Mouse (Mus musculus): ENCODE data around the gene Sgms1. TPM values are rescaled to one million over a fixed set of nuclear protein-coding genes. Genes with fewer than 3 reads are reported as not detected.
"Not testable (repeated sequence)": the region's sequence is repeated elsewhere in the genome, so short reads cannot be mapped to it uniquely, and the experiment has no call there.

Gene Sgms1
- total RNA-seq, 2 experiments from 2014 or later = 45.3 to 46.0 TPM

- DNase-seq (ENCODE audit: low spot score in 2 of 2) = no peak
Measured at GRCm38 (mm10) chr19:32328089-32328828, 61.3 kb downstream of the Sgms1 start.

- no peak for DNase-seq (ENCODE audit: low spot score in 2 of 2)
Measured at GRCm38 (mm10) chr19:32326621-32327021, 62.9 kb downstream of the Sgms1 start.

- DNase-seq (ENCODE audit: low spot score in 2 of 2) = no peak
Measured at GRCm38 (mm10) chr19:32326156-32326555, 63.4 kb downstream of the Sgms1 start.

- no peak for DNase-seq (ENCODE audit: low spot score in 2 of 2)
Measured at GRCm38 (mm10) chr19:32325100-32325768, 64.3 kb downstream of the Sgms1 start.

- no peak for DNase-seq (ENCODE audit: low spot score in 2 of 2)
Measured at GRCm38 (mm10) chr19:32324550-32324949, 65.0 kb downstream of the Sgms1 start.

GRCm38 (mm10) chr19:32323070-32323469, 66.4 kb downstream of the Sgms1 start:
- no peak for DNase-seq (ENCODE audit: low spot score in 2 of 2)

GRCm38 (mm10) chr19:32322429-32323035, 67.0 kb downstream of the Sgms1 start:
- peak; percentile 35 to 39 for DNase-seq (ENCODE audit: low spot score in 2 of 2)

GRCm38 (mm10) chr19:32320366-32320666, 69.2 kb downstream of the Sgms1 start:
- DNase-seq (ENCODE audit: low spot score in 2 of 2) = peak in 1 of 2 experiments; percentile 39

GRCm38 (mm10) chr19:32319531-32320365, 69.8 kb downstream of the Sgms1 start:
- DNase-seq (ENCODE audit: low spot score in 2 of 2) = no peak

GRCm38 (mm10) chr19:32319057-32319456, 70.5 kb downstream of the Sgms1 start:
- DNase-seq (ENCODE audit: low spot score in 2 of 2) = no peak

GRCm38 (mm10) chr19:32317347-32317746, 72.2 kb downstream of the Sgms1 start:
- not testable (repeated sequence) for DNase-seq (ENCODE audit: low spot score in 2 of 2)

- DNase-seq (ENCODE audit: low spot score in 2 of 2) = no peak
Measured at GRCm38 (mm10) chr19:32313304-32313703, 76.2 kb downstream of the Sgms1 start.

GRCm38 (mm10) chr19:32311762-32312161, 77.8 kb downstream of the Sgms1 start:
- no peak for DNase-seq (ENCODE audit: low spot score in 2 of 2)

GRCm38 (mm10) chr19:32311063-32311462, 78.5 kb downstream of the Sgms1 start:
- DNase-seq (ENCODE audit: low spot score in 2 of 2) = no peak

- no peak for DNase-seq (ENCODE audit: low spot score in 2 of 2)
Measured at GRCm38 (mm10) chr19:32310483-32310882, 79.0 kb downstream of the Sgms1 start.

- DNase-seq (ENCODE audit: low spot score in 2 of 2) = no peak
Measured at GRCm38 (mm10) chr19:32309346-32309745, 80.2 kb downstream of the Sgms1 start.

- DNase-seq (ENCODE audit: low spot score in 2 of 2) = no peak
Measured at GRCm38 (mm10) chr19:32308311-32308710, 81.2 kb downstream of the Sgms1 start.

- DNase-seq (ENCODE audit: low spot score in 2 of 2) = no peak
Measured at GRCm38 (mm10) chr19:32304898-32305297, 84.6 kb downstream of the Sgms1 start.

GRCm38 (mm10) chr19:32304008-32304873, 85.3 kb downstream of the Sgms1 start:
- no peak for DNase-seq (ENCODE audit: low spot score in 2 of 2)

GRCm38 (mm10) chr19:32302835-32303381, 86.6 kb downstream of the Sgms1 start:
- no peak for DNase-seq (ENCODE audit: low spot score in 2 of 2)

All from left cerebral cortex, adult 18-20 months (tissue).